Mouse (Mus musculus) kidney, postnatal 0 days (tissue): ENCODE results near the gene Fkbp11. TPM values are rescaled to one million over a fixed set of nuclear protein-coding genes. Genes with fewer than 3 reads are reported as not detected.
A peak's percentile ranks its signal among the peaks of the same experiment; 100 is the strongest.

ENCODE experiments used
- ATAC-seq: fragments of 200-750 bp; cut with Nextera tagmentation; replicated peaks from 2 replicates; pipeline ENCODE4 v1.8.0; 2017; ENCODE audit warnings: low read depth, moderate number of reproducible peaks, moderate TSS enrichment, moderate library complexity; ENCODE audit not compliant: low FRiP score
- DNase-seq: peaks from one replicate; pipeline ENCODE4 v3.0.0-alpha.2; 2016; ENCODE audit warnings: low spot score
- H3K27ac ChIP-seq: fragments of 300-500 bp; sonication (generic); 2 replicates; pipeline ENCODE4 v1.5.1; 2014; ENCODE audit warnings: mild to moderate bottlenecking
- H3K27me3 ChIP-seq: fragments of 300-500 bp; sonication (generic); 2 replicates; pipeline ENCODE4 v1.6.1; 2014; ENCODE audit warnings: low read length, mixed read lengths; ENCODE audit not compliant: insufficient read depth
- H3K36me3 ChIP-seq: fragments of 300-500 bp; sonication (generic); 2 replicates; pipeline ENCODE4 v1.6.1; 2014; ENCODE audit warnings: low read length, mixed read lengths; ENCODE audit not compliant: insufficient read depth
- H3K4me1 ChIP-seq: fragments of 300-500 bp; sonication (generic); replicated peaks from 2 replicates; pipeline ENCODE4 v1.6.1; 2014; ENCODE audit warnings: antibody characterized with exemption, low read length, mixed read lengths; ENCODE audit not compliant: insufficient read depth
- H3K4me2 ChIP-seq: fragments of 300-500 bp; sonication (generic); 2 replicates; pipeline ENCODE4 v1.6.1; 2014; ENCODE audit warnings: mild to moderate bottlenecking, low read length, moderate library complexity, mixed read lengths
- H3K4me3 ChIP-seq: fragments of 300-500 bp; sonication (generic); replicated peaks from 2 replicates; pipeline ENCODE4 v1.5.1; 2014; ENCODE audit warnings: low read depth, low read length
- H3K9ac ChIP-seq: fragments of 300-500 bp; sonication (generic); 2 replicates; pipeline ENCODE4 v1.6.1; 2014; ENCODE audit warnings: low read depth, low read length
- H3K9me3 ChIP-seq: fragments of 300-500 bp; sonication (generic); replicated peaks from 2 replicates; pipeline ENCODE4 v1.6.1; 2016; ENCODE audit warnings: low read length, inconsistent platforms, mixed read lengths
- CTCF ChIP-seq: IDR thresholded peaks from 2 replicates; pipeline ENCODE4 v1.5.1; 2016; ENCODE audit warnings: antibody characterized with exemption, low read depth, mild to moderate bottlenecking, moderate library complexity
- WGBS: fragments of 180-500 bp; shearing (Covaris S2); extraction: QIAGEN DNeasy Blood & Tissue Kit; methylation state at CpG from one replicate; pipeline ENCODE4 v1.1.7; 2014; 5-methylcytosine and 5-hydroxymethylcytosine counted together
- polyA plus RNA-seq: library from polyadenylated mRNA; unstranded; fragments of >200 nt; fragmentation: Nextera tagmentation; extraction: Ambion mirVana; gene quantifications from 2 replicates; pipeline ENCODE4 v1.2.1, GENCODE M21; 2015

Gene Fkbp11
- polyA plus RNA-seq, 1 experiment from 2014 or later, result 34.4 TPM

GRCm38 (mm10) chr15:98707766-98708372 is 20.1 kb downstream of the Fkbp11 start, which contains the start of gene Ccdc65:
TSS of gene Ccdc65 (plus strand) at chr15:98708207.
- Histone ChIP-seq H3K4me1 (no peaks in the 10 kb centered on the region), H3K9me3 (no peaks in the 10 kb centered on the region), H3K27ac (no peak within 1 kb of the TSS), H3K9ac (no peak within 1 kb of the TSS), H3K36me3 (no peaks in the 10 kb centered on the region), H3K27me3 (no peaks in the 10 kb centered on the region), H3K4me3 (peak within 1 kb of the TSS; percentile 34), H3K4me2 (peak within 1 kb of the TSS; percentile 73)
- 13% methylated on average over 16 of the region's 16 CpGs for WGBS
- TF ChIP-seq CTCF, result peak; percentile 82
- ATAC-seq (peak; percentile 67), DNase-seq (peak; percentile 96)

GRCm38 (mm10) chr15:98704312-98704711 is 23.7 kb downstream of the Fkbp11 start:
- no peaks in the 10 kb centered on the region for H3K4me1 ChIP-seq
- H3K36me3 ChIP-seq, result no peaks in the 10 kb centered on the region
- H3K9ac ChIP-seq, result no peak overlapping the region
- H3K27ac ChIP-seq, result no peak overlapping the region
- no peak overlapping the region for H3K4me3 ChIP-seq
- 58% methylated on average over 9 of the region's 9 CpGs for WGBS
- H3K9me3 ChIP-seq, result no peaks in the 10 kb centered on the region
- DNase-seq, result no peak
- H3K27me3 ChIP-seq, result peaks cover 18% of the 10 kb centered on the region
- no peak for ATAC-seq
- H3K4me2 ChIP-seq, result no peak overlapping the region
- TF ChIP-seq CTCF, result no peak

GRCm38 (mm10) chr15:98699190-98700105 is 28.6 kb downstream of the Fkbp11 start:
- Histone ChIP-seq H3K4me2 (peak overlapping the region; percentile 54), H3K36me3 (no peaks in the 10 kb centered on the region), H3K9ac (no peak overlapping the region), H3K4me1 (0 out of 2 replicates have a peak, but pooled peaks cover 3% of the 10 kb centered on the region), H3K27ac (no peak overlapping the region), H3K9me3 (no peaks in the 10 kb centered on the region), H3K27me3 (peaks cover 18% of the 10 kb centered on the region), H3K4me3 (peak overlapping the region; percentile 20; the same call in 1 of the 2 replicates)
- 6% methylated on average over 40 of the region's 40 CpGs for WGBS
- DNase-seq, result peak; percentile 89
- peak; percentile 66; the same call in 1 of the 2 replicates for ATAC-seq
- TF ChIP-seq CTCF, result peak; percentile 94

GRCm38 (mm10) chr15:98696216-98696615 is 31.8 kb downstream of the Fkbp11 start:
- H3K36me3 ChIP-seq, result no peaks in the 10 kb centered on the region
- peaks cover 15% of the 10 kb centered on the region for H3K27me3 ChIP-seq
- no peak for DNase-seq
- WGBS, result 55% methylated on average over 8 of the region's 8 CpGs
- H3K9me3 ChIP-seq, result no peaks in the 10 kb centered on the region
- no peak overlapping the region for H3K4me3 ChIP-seq
- TF ChIP-seq CTCF, result no peak
- H3K27ac ChIP-seq, result no peak overlapping the region
- H3K4me2 ChIP-seq, result no peak overlapping the region
- H3K9ac ChIP-seq, result no peak overlapping the region
- H3K4me1 ChIP-seq, result peaks cover 9% of the 10 kb centered on the region; the same call in 1 of the 2 replicates
- no peak for ATAC-seq

- peaks cover 10% of the 10 kb centered on the region for H3K27me3 ChIP-seq
- peaks cover 9% of the 10 kb centered on the region; the same call in 1 of the 2 replicates for H3K4me1 ChIP-seq
- no peak overlapping the region for H3K27ac ChIP-seq
- 32% methylated on average over 9 of the region's 9 CpGs for WGBS
- no peak for TF ChIP-seq CTCF
- DNase-seq, result no peak
- no peak overlapping the region for H3K4me3 ChIP-seq
- H3K36me3 ChIP-seq, result no peaks in the 10 kb centered on the region
- H3K9me3 ChIP-seq, result no peaks in the 10 kb centered on the region
- no peak for ATAC-seq
- no peak overlapping the region for H3K9ac ChIP-seq
- H3K4me2 ChIP-seq, result no peak overlapping the region
Observed at GRCm38 (mm10) chr15:98695726-98696125, 32.3 kb downstream of the Fkbp11 start.

- Histone ChIP-seq H3K9me3 (no peaks in the 10 kb centered on the region), H3K36me3 (no peaks in the 10 kb centered on the region), H3K4me3 (no peak overlapping the region), H3K4me1 (peaks cover 9% of the 10 kb centered on the region; the same call in 1 of the 2 replicates), H3K4me2 (no peak overlapping the region), H3K9ac (no peak overlapping the region), H3K27ac (no peak overlapping the region), H3K27me3 (no peaks in the 10 kb centered on the region)
- DNase-seq, result peak; percentile 68
- ATAC-seq, result no peak
- 20% methylated on average over 11 of the region's 11 CpGs for WGBS
- no peak for TF ChIP-seq CTCF
Observed at GRCm38 (mm10) chr15:98692171-98692715, 35.8 kb downstream of the Fkbp11 start.
